Mouse (Mus musculus): Measurements from ENCODE around the gene Duoxa1.

DNA sequence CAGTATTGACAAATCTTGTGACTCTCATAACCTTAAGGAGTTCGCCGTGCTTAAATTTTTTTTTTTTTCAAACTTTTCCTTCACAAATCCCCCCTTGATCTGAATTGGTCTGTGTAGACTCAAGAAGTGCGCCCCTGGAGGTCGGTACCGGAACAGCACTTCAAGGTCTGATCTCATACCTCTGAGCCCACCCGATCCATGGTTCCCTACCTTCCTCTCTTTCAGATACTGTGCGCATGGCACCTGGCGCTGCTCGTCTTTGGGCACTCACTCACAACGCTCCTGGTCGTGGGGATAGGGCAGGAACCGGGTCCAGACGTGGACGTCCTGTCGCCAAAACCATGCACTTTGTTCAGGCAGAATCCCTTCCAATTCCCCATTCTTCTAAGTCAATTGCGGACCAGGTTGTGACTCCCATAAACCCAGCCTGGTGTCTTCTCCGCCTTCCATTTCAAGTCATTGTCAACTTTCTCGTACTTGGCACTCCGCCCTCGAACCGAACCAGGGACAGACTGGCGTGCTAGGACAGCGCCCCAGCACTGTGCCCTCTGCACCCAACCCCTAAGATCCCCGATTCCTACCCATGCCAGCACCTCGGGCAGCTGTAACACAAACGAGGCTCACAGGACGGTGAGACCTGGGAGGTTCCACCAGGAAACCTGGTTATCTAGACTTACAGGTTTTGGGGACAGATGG, 660 bp downstream of the Duoxa1 start:
- TF ChIP-seq POLR2A (IDR thresholded peaks at IDR 0.05; ENCODE audit: extremely low read depth, insufficient read depth, low read length), result no peak
- peak; percentile 59 for TF ChIP-seq CTCF (IDR thresholded peaks at IDR 0.05; ENCODE audit: extremely low read depth, insufficient read depth, low read length)

Measured in cortical plate, adult 2 months (tissue).